Mouse (Mus musculus) heart, embryonic 14.5 days (tissue): ENCODE data around the gene Nphp3. TPM values are rescaled to one million over a fixed set of nuclear protein-coding genes. Genes with fewer than 3 reads are reported as not detected.

Experiments used
- ATAC-seq: fragments of 200-750 bp; cut with Nextera tagmentation; 2 replicates; pipeline ENCODE4 v1.8.0; 2017; ENCODE audit warnings: low read depth, moderate TSS enrichment; ENCODE audit not compliant: insufficient number of reproducible peaks, insufficient read depth, low FRiP score
- H3K27ac ChIP-seq, 2 experiments: fragments of 200-500 bp in 1 of 2; fragments of 300-500 bp in 1 of 2; sonication (generic) in 1 of 2; replicated peaks in 1 of 2; 2 replicates each; pipeline ENCODE4 v1.5.1; 2012 to 2014; ENCODE audit warnings: low read depth in 2 of 2, low read length in 2 of 2, control low read depth in 1 of 2, mild to moderate bottlenecking in 1 of 2, mixed read lengths in 1 of 2; ENCODE audit not compliant: control insufficient read depth in 1 of 2, insufficient read depth in 1 of 2
- H3K27me3 ChIP-seq: fragments of 300-500 bp; sonication (generic); 2 replicates; pipeline ENCODE4 v1.6.1; 2014; ENCODE audit warnings: mild to moderate bottlenecking, low read length, control low read depth; ENCODE audit not compliant: control insufficient read depth, insufficient read depth
- H3K36me3 ChIP-seq: fragments of 300-500 bp; sonication (generic); 2 replicates; pipeline ENCODE4 v1.6.1; 2014; ENCODE audit warnings: mild to moderate bottlenecking, control low read depth, low read length, mixed read lengths; ENCODE audit not compliant: control insufficient read depth, insufficient read depth
- H3K4me1 ChIP-seq, 2 experiments: fragments of 200-500 bp in 1 of 2; fragments of 300-500 bp in 1 of 2; sonication (generic) in 1 of 2; 2 replicates each; pipeline ENCODE4 v1.6.1; 2012 to 2014; ENCODE audit warnings: low read length in 2 of 2, control low read depth in 1 of 2, mixed read lengths in 1 of 2; ENCODE audit not compliant: control insufficient read depth in 2 of 2, insufficient read depth in 2 of 2
- H3K4me2 ChIP-seq: fragments of 300-500 bp; sonication (generic); 2 replicates; pipeline ENCODE4 v1.6.1; 2014; ENCODE audit warnings: mild to moderate bottlenecking, low read length
- H3K4me3 ChIP-seq, 2 experiments: fragments of 200-500 bp in 1 of 2; fragments of 300-500 bp in 1 of 2; sonication (generic) in 1 of 2; 2 replicates each; pipeline ENCODE4 v1.5.1; 2012 to 2014; ENCODE audit warnings: low read length in 2 of 2, mild to moderate bottlenecking in 2 of 2, control low read depth in 1 of 2, low read depth in 1 of 2, moderate library complexity in 1 of 2; ENCODE audit not compliant: control insufficient read depth in 1 of 2, insufficient read depth in 1 of 2
- H3K9ac ChIP-seq: fragments of 300-500 bp; sonication (generic); 2 replicates; pipeline ENCODE4 v1.6.1; 2014; ENCODE audit warnings: mild to moderate bottlenecking, low read length
- H3K9me3 ChIP-seq: fragments of 300-500 bp; sonication (generic); 2 replicates; pipeline ENCODE4 v1.6.1; 2016; ENCODE audit warnings: low read length, control low read depth; ENCODE audit not compliant: control insufficient read depth
- WGBS: fragments of 180-500 bp; shearing (Covaris S2); extraction: QIAGEN DNeasy Blood & Tissue Kit; methylation state at CpG from one replicate; pipeline ENCODE4 v1.1.7; 2014; 5-methylcytosine and 5-hydroxymethylcytosine counted together
- polyA plus RNA-seq: library from polyadenylated mRNA; unstranded; fragments of >200 nt; fragmentation: Nextera tagmentation; extraction: Ambion mirVana; gene quantifications from 2 replicates; pipeline ENCODE4 v1.2.1, GENCODE M21; 2014

Gene Nphp3
- polyA plus RNA-seq: 5.1 and 5.3 TPM in 2 replicates

DNA sequence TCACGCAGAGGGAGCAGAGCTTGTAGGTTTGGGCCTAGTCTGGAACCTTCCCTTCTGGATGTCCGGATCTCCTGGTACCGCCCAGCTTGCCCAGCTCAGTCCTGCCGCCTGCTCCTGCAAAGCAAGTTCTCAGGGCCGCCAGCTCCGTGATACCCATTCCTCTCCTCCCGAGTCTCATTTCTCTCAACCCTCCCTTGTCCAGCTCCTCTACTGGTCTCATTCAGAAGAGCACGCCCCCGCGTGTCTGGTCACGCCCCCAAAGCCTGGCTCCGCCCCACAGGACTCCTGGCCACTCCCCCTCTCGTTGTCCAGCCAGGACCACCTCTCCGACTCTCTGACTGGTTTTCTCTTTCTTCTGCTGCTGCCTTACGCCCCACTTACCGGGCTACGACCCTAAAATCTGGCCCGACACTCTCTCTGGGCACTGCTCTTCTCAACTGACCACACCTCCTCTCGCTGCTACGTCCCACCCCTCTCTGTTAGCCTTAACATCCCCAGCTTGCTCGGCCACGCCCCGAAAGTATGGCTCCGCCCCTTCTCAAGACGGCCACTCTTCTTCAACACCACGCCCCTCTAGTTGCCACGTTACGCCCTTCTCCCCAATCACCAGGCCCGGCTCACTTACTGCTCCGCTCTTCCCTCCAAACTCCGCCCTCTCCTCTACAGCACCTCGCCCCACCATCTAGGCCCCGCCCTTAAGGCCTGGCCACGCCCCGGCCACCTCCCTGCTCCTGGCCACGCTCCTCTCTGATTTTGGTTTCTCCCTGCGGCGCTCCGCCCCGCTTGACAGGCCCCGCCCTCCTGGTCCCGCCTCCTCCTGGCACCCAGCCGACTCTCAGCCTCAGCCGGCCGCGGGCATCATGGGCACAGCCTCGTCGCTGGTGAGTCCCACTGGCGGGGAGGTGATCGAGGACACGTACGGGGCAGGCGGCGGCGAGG, at the start of gene Nphp3:
Gene Nphp3 (plus strand): TSS at position 624 of the 939 bp plus-strand sequence.
- WGBS: 2% methylated on average over 55 of the region's 55 CpGs
- Histone ChIP-seq H3K4me3 (peak within 1 kb of the TSS; percentile 52 to 75), H3K27me3 (no peaks in the 10 kb centered on the region), H3K36me3 (peaks cover 13% of the 10 kb centered on the region), H3K4me1 (peaks cover 9 to 16% of the 10 kb centered on the region in 2 experiments), H3K4me2 (peak within 1 kb of the TSS; percentile 61), H3K9me3 (no peaks in the 10 kb centered on the region), H3K9ac (peak within 1 kb of the TSS; percentile 69), H3K27ac (peak within 1 kb of the TSS; percentile 74 to 86)
- peak; percentile 97 for ATAC-seq

DNA sequence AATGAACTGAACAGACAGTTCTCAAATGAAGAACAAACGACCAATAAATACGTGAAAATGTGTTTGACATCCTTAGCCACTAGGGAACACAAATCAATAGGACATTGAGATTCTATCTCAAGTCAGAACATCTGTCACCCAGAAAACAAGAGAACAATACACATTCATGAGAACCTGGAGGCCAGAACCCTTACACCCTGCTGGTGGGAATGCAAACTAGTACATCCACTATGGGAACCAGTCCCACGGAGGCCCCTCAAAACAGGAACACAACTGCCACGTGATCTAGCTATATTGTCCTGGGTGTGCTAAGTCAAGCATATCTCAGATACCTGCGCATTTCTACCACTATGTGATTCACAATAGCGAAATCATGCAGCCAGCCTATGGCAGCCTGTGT, 43.6 kb upstream of the Nphp3 start:
- no peak overlapping the region for H3K4me3 ChIP-seq
- H3K36me3 ChIP-seq: no peaks in the 10 kb centered on the region
- no peak for ATAC-seq
- H3K9me3 ChIP-seq: no peaks in the 10 kb centered on the region
- H3K4me1 ChIP-seq: peaks cover 5 to 8% of the 10 kb centered on the region in 2 experiments; a peak in 2 of 4 replicates
- H3K9ac ChIP-seq: no peak overlapping the region
- H3K4me2 ChIP-seq: no peak overlapping the region
- 86% methylated on average over 6 of the region's 6 CpGs for WGBS
- H3K27me3 ChIP-seq: no peaks in the 10 kb centered on the region
- no peak overlapping the region for H3K27ac ChIP-seq

DNA sequence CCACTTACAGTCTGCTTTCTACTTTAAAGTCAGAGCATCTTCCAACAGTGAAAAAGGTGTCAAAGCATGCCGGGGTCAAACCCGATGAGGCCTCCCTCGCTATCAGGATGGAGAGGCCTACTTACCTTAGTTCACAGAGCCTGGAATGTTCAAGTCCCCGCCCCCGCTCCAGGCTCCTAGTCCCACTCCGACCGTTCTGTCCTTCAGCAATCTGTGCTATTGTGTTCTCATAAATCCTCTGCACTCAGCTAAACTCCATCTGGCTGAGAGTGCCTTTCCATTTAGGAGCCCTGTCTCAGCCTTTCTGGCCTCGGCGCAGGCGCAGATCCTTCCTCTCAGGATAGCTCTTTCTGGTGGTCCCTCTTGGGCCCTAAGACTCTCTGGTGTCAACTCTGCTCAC, 42.4 kb upstream of the Nphp3 start:
- Histone ChIP-seq H3K4me1 (peaks cover 5 to 8% of the 10 kb centered on the region in 2 experiments; a peak in 2 of 4 replicates), H3K27me3 (no peaks in the 10 kb centered on the region), H3K4me3 (no peak overlapping the region), H3K9ac (no peak overlapping the region), H3K9me3 (no peaks in the 10 kb centered on the region), H3K36me3 (no peaks in the 10 kb centered on the region), H3K27ac (no peak overlapping the region), H3K4me2 (no peak overlapping the region)
- WGBS: 48% methylated on average over 10 of the region's 10 CpGs
- no peak for ATAC-seq

DNA sequence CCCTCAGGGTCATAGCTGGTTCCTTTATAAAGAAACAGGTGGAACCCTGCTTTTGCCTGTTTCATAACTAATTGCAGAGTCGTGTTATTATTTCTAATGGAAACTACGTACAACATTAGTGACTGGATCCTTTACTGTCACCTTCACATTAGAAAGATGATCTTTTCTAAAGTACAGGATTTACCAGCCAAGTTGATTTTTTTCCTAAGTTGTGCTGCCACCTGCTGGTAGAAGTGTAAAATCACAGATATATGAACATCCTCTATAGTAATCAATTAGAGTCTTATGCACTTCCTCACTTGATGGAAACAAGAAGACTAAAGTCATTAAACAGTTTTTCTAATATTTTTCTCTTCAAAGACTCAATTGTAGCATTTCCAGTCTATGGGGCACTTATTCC, 5.8 kb upstream of the Nphp3 start:
- H3K4me3 ChIP-seq: no peak overlapping the region
- no peak overlapping the region for H3K9ac ChIP-seq
- no peak for ATAC-seq
- no peaks in the 10 kb centered on the region for H3K36me3 ChIP-seq
- H3K27me3 ChIP-seq: no peaks in the 10 kb centered on the region
- no peak overlapping the region for H3K27ac ChIP-seq
- peaks cover 7 to 9% of the 10 kb centered on the region in 2 experiments for H3K4me1 ChIP-seq
- WGBS: 10% methylated on average over 2 of the region's 2 CpGs
- no peak overlapping the region for H3K4me2 ChIP-seq
- H3K9me3 ChIP-seq: no peaks in the 10 kb centered on the region

DNA sequence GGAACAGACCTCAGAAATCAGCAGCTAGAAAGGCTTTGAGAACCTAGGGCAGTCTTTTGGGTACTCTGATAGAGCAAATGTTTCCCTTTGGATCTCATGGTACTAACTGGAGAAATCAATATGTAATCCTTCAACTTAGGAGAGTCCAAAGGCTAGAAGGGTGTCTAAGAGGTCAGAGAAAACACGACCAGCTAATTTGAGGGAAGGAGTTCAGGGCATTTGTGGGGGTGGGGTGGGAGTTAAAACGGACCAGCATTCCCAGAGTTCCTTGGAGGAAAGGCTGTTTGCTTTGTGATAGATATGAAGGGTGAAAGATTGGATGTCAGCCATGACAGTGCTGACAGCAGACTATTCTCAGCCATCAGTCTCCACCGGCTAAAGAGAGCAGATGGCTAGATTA, 1.7 kb upstream of the Nphp3 start:
- Histone ChIP-seq H3K36me3 (peaks cover 3% of the 10 kb centered on the region), H3K9ac (no peak overlapping the region), H3K9me3 (no peaks in the 10 kb centered on the region), H3K27ac (no peak overlapping the region), H3K4me2 (no peak overlapping the region), H3K4me1 (peaks cover 9 to 16% of the 10 kb centered on the region in 2 experiments), H3K4me3 (no peak overlapping the region), H3K27me3 (no peaks in the 10 kb centered on the region)
- no peak for ATAC-seq
- 5% methylated on average over 3 of the region's 3 CpGs for WGBS

DNA sequence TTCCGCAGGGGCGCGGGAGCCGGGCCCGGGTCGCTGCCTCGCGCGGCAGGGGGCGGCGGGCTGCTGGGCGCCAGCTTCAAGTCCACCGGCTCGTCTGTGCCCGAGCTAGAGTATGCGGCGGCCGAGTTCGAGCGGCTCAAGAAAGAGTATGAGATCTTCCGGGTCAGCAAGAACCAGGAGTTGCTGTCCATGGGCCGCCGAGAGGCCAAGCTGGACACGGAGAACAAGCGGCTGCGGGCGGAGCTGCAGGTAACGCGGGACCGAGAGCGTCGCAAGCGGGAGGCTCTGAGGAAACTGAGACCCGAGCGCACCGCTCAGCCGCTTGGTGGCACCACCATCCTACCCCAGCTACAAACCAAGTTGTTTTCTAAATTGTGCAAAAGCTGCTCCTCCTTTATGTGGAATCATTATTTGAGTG, 578 bp downstream of the Nphp3 start:
- Histone ChIP-seq H3K9me3 (no peaks in the 10 kb centered on the region), H3K27me3 (no peaks in the 10 kb centered on the region), H3K4me3 (peak overlapping the region; percentile 52 to 75), H3K4me2 (peak overlapping the region; percentile 61), H3K4me1 (peaks cover 9 to 16% of the 10 kb centered on the region in 2 experiments), H3K27ac (peak overlapping the region; percentile 68 to 74), H3K36me3 (peaks cover 14% of the 10 kb centered on the region), H3K9ac (peak overlapping the region; percentile 69)
- WGBS: under 1% methylated on average over 37 of the region's 37 CpGs
- peak; percentile 23 for ATAC-seq

DNA sequence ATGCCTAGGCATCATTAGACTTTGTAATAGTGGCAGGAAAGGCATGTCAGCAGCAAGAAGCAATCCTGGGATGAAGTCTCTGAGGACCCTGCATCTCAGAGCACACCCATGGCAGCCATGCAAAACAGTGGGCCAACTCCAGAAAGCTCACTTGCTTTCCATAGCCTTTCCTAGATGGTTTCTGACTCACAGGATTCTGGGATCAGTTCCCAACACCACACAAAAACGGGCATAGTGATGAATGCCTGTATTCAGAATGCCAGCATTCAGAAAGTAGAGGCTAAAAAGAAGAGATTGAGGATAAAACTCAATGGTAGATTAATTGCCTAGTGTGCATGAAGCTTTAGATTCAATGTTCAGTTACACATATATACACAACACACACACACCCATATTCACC, 12.2 kb downstream of the Nphp3 start:
- Histone ChIP-seq H3K9me3 (no peaks in the 10 kb centered on the region), H3K9ac (no peak overlapping the region), H3K4me1 (no peaks in the 10 kb centered on the region), H3K4me3 (no peak overlapping the region), H3K27me3 (no peaks in the 10 kb centered on the region), H3K36me3 (peaks cover 82% of the 10 kb centered on the region), H3K27ac (no peak overlapping the region), H3K4me2 (no peak overlapping the region)
- WGBS: 79% methylated on average over 1 of the region's 1 CpGs
- no peak for ATAC-seq
